Mouse (Mus musculus) thymus, postnatal 14 days (tissue): Measurements from ENCODE around the gene Syf2.
"Not testable (repeated sequence)": the region's sequence is repeated elsewhere in the genome, so short reads cannot be mapped to it uniquely, and the experiment has no call there.

Experiments used
- DNase-seq: peaks from one replicate; pipeline ENCODE4 v3.0.0; 2021

Syf2 gene

GRCm38 (mm10) chr4:134930684-134931481 is at the start of gene Syf2:
Gene Syf2 (plus strand): TSS chr4:134930898.
- peak; percentile 92 for DNase-seq

- DNase-seq: peak; percentile 58
These were observed 47.4 kb upstream of the Syf2 start for GRCm38 (mm10) chr4:134883266-134883665.

GRCm38 (mm10) chr4:134883808-134884207 is 46.9 kb upstream of the Syf2 start:
- DNase-seq: no peak

GRCm38 (mm10) chr4:134884364-134884763 is 46.3 kb upstream of the Syf2 start:
- DNase-seq: no peak

- DNase-seq: peak; percentile 68
These were observed 38.6 kb upstream of the Syf2 start for GRCm38 (mm10) chr4:134892096-134892495.

GRCm38 (mm10) chr4:134897256-134897655 is 33.4 kb upstream of the Syf2 start:
- DNase-seq: no peak

- DNase-seq: no peak
These were observed 29.6 kb upstream of the Syf2 start for GRCm38 (mm10) chr4:134901126-134901525.

- DNase-seq: no peak
These were observed 27.7 kb upstream of the Syf2 start for GRCm38 (mm10) chr4:134903046-134903445.

- not testable (repeated sequence) for DNase-seq
These were observed 19.3 kb upstream of the Syf2 start for GRCm38 (mm10) chr4:134911406-134911805.

GRCm38 (mm10) chr4:134913413-134913812 is 17.3 kb upstream of the Syf2 start:
- peak; percentile 87 for DNase-seq

- no peak for DNase-seq
These were observed 16.4 kb upstream of the Syf2 start for GRCm38 (mm10) chr4:134914122-134914863.

GRCm38 (mm10) chr4:134914864-134915209 is 15.9 kb upstream of the Syf2 start, which contains the start of gene Tmem50a:
Gene Tmem50a (minus strand): TSS chr4:134915024.
- peak; percentile 98 for DNase-seq

- DNase-seq: peak; percentile 40
These were observed 15.3 kb upstream of the Syf2 start for GRCm38 (mm10) chr4:134915223-134916050.

- DNase-seq: no peak
These were observed 13.5 kb upstream of the Syf2 start for GRCm38 (mm10) chr4:134917194-134917593.

- DNase-seq: peak; percentile 80
These were observed 12.3 kb upstream of the Syf2 start for GRCm38 (mm10) chr4:134918381-134918780.

GRCm38 (mm10) chr4:134919733-134920540 is 10.8 kb upstream of the Syf2 start:
- DNase-seq: peak; percentile 57

GRCm38 (mm10) chr4:134920631-134921030 is 10.1 kb upstream of the Syf2 start:
- DNase-seq: no peak

GRCm38 (mm10) chr4:134921703-134922102 is 9.0 kb upstream of the Syf2 start:
- DNase-seq: no peak

- peak; percentile 38 for DNase-seq
These were observed 8.4 kb upstream of the Syf2 start for GRCm38 (mm10) chr4:134922111-134922924.

GRCm38 (mm10) chr4:134922925-134923244 is 7.8 kb upstream of the Syf2 start:
- peak; percentile 85 for DNase-seq

GRCm38 (mm10) chr4:134923258-134924018 is 7.3 kb upstream of the Syf2 start, which contains the start of gene Rsrp1:
Gene Rsrp1 (plus strand): TSS chr4:134923592.
- DNase-seq: peak; percentile 98
